Mouse (Mus musculus): ENCODE results near the gene Cacna1d.
A peak's percentile ranks its signal among the peaks of the same experiment; 100 is the strongest.

Cacna1d gene

DNA sequence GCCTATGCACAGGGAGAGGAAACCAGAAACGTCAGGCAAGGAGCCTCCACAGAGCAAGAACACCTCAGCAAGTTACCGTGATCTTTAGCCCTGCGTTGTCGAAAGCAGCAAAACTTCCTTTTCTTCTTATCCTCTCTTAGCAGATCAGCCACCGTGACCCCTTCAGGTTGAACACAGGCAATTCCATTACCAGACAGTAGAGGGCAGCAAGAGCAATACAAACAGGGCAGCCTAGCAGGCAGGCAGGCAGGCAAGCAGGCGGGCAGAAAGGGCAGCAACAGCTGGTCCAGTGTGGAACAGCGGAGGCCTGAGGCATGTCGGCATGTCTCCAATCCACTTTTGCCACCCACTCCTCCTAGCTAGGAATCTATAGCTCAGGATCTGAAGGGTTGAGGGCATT lies 354.3 kb downstream of the Cacna1d start:
- peak; percentile 80 for DNase-seq

DNA sequence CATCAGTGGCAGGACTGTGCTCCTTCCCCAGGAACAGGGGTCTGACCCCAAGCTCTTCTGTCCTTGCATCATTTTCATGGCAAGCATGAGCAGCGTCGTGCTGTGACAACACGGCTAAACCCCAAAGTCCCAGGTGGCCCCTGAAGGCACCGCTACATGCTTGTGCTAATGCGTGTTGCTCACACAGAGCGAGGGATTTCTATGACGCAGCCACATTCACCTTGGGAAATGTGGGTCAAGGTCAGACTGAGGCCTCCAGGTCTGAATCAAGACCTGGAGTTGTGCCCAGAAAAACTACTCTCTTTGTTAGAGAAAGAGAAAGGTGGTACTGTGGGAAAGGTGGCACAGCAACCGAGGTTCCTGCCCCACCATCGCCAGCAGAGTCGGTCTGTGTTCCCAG lies 355.9 kb downstream of the Cacna1d start:
- no peak for DNase-seq

DNA sequence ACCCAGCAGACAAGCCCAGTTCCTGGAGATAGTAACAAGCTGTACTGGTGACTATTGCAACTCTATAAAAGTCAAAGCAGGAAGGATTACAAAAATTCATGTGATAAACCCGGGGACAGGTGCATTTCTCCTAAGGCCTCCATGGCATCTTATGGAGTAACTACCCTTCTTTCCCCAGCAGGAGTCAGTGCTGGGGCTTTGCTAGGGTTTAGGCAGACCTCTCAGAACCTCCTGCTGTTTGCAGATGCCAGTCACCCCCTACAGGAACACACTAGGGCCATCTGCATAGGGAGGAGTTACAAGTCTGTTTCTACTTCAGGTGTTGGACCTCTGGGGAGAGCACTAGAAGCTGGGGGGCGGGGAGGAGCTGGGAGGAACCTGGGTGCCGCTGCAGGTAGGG lies 357.6 kb downstream of the Cacna1d start:
- DNase-seq = no peak

DNA sequence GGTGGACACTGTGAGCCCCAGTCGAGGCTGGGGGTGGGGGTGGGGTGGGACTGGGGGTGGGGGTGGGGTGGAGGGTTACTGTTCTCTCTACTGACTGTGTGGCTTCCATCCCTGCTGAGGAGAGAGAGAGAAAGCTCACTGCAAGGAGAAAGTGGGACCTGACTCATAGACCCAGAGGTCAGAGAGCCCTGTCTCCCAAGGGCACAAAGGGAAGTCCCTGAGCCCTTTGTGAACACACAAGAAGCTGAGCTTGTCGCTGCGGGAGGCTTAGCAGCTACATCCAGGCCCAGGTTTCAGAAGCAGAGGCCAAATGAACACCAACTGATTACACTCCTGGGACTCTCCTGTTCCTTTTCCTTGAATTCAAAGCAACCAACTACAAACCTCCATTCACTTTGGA lies 360.0 kb downstream of the Cacna1d start:
- no peak for DNase-seq

DNA sequence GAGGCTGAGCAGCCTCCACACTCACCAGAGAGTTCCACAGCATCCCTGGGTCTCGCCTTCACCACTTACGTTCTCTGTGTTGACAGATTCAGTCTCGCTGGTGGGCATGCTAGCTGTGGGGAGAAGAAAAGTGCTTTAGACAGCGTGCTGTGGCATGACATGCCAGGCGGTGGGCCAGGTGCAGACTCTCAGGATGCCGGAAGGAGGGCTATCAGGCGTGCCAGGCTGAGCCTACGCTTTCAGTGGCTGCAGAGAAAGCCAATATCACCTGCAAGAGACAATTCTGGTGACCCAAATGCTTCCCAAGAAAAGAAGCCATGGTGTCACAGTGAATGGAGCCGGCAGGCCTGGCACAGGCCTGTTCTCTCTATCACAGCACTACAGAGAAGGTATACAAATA lies 361.2 kb downstream of the Cacna1d start:
- DNase-seq = peak; percentile 39

DNA sequence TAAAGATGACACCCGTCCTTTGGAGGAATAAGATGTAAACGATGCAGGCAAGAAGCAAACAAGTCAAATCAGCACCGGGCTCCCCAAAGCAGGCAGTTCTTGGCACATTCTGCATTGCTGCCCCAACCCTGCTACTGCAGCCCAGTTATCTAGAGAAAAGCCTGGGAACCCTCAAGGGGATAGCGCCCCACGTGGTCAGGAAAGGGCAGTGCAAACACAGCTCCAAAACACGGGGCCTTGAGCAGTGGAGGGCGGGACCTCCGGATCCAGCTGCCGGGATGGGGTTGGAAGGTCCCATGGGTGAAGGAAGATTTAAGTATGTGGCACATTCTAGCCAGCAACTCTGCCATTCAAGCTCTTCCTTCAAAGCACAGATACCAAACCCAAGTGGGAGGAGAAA lies 361.9 kb downstream of the Cacna1d start:
- no peak for DNase-seq

DNA sequence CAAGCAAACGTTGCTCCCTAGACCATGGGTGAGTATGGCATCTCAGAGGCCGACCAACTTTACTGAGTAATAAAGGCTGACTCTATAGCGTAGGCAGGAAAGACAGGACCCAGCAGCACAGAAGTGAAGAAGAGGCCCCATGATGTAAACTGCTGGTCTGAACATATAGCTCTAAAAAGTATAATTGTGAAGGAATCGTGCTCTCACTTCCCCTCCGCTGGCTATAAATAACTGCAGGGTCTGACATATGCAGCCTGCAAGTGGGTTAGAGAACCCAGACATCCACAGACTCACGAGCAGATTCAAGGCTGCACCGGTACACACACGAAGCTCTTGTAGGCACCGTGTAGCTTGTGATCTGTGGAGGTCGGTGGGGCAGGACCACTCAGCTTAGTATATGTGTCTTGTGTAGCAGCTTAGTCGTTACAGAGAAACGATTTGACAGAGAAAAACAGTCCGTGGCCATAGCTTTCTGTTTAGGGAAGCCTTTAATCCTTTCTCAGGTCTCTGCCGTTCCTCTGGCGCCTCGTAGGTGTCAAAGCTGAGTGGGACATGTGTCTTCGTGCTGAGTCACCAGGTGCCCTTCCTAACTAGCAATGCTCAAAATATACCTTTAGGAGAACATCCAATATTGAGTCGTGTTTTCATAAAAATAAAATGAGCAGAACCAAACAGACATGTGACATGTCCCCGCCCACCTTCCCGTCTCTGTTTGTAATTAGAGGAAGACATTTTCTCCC lies 366.1 kb downstream of the Cacna1d start:
- no peak for DNase-seq

DNA sequence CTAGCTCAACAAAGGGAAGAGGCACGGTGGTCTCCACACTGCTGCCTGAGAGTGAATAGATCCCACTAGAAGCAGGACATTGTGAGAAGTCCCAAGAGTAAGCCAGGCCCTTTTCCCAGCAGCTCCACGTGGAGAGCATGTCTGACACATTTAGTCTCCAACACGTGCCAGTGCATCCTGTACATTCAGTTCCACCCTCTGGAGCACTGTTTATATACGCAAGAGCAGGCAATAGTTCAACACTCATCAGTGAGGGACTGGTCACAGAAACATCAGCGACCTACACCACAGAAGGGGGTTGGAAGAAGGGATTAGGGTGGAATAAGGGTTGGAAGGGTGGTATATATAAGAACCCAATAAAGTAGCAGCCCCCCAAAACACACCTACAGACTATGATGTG lies 371.2 kb downstream of the Cacna1d start:
- no peak for DNase-seq

DNA sequence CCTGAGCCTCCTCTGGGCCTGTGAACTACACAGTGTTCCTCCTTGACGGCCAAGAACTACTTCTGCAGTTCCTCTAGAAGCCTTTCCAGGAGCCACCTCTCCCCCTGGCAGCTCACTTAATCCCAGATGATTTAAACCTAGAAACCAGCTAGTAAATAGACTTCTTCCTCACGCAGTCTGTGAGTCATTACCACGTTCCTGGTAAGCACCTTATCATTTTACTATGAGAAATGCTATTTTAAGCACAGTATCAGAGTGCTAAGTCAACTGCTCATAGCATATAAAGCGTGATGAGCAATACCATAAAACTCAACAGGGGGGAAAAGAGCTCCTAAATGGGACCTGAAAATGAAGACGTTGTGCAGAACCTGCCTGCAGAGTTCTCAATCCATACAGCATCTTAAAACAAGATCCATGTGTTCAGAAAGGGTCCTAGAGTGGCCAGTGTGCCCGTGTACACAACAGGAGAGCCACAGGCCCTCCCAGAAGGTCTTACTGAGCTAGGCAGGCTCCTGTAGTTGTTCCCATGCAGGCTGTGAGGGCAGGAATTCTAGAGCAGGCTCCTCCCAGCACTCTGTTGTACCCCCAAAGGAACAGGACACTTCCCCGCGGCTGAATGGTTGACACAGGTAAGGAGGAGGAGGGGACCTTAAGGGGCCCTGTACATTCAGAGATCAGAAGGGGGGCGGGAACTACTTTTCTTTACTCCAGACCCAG lies 377.7 kb downstream of the Cacna1d start:
- DNase-seq = no peak

DNA sequence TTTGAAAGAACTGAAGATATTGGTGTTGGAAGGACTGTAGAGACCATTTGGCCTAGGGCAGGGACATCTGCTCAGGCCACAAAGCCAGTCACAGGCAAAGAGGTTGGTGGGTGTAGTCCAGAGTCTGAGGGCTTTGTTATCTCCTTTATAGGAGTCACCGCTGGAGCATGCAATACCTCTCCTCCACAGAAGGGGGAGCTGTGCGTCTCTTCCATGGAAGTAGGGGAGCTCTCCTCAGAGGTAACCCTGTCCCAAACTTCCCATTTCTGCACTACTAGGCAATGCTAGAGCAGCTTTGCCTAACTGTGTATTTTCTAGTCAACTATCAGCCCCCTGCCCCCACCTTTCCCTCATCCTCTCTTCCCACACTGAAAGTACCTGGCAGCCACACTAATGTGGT lies 382.2 kb downstream of the Cacna1d start:
- DNase-seq = no peak

DNA sequence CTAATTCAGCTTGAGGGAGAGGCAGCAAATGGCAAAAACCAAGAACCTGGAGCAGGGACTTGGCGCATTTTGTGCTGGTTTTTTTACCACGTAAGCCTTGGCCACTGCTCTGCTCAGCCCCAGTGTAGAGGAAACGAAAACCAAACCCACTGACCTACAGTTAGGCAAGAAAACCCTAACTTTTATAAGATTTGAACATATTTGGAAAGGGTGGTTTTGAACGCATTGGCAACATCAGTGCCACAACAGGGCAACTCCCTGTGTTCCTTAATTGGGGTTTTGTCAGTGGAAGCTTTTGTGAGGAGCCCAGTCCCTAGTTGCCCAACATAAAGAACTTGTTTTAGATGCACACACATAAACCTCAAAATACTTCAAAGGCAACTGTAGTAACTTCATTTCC lies 384.7 kb downstream of the Cacna1d start:
- no peak for DNase-seq

DNA sequence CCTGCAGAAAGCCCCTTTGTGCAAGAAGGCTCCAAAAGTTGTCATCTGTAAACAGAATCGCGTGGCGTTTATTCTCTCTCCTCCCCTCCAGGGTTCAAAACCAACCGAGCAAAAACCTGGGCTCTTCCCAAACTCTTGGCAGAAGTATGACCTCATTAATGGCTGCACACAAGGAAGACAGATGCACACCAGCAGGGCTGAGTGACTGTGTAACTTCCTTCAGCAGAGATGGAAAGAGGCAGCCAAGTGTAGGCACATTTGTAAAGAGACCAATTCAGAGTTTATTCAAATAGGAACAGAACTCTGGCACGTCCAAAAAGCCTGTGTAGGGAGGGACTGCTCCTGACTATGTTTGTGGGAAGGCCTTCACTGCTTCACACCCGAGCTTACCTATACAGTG lies 385.7 kb downstream of the Cacna1d start:
- peak; percentile 56 for DNase-seq

DNA sequence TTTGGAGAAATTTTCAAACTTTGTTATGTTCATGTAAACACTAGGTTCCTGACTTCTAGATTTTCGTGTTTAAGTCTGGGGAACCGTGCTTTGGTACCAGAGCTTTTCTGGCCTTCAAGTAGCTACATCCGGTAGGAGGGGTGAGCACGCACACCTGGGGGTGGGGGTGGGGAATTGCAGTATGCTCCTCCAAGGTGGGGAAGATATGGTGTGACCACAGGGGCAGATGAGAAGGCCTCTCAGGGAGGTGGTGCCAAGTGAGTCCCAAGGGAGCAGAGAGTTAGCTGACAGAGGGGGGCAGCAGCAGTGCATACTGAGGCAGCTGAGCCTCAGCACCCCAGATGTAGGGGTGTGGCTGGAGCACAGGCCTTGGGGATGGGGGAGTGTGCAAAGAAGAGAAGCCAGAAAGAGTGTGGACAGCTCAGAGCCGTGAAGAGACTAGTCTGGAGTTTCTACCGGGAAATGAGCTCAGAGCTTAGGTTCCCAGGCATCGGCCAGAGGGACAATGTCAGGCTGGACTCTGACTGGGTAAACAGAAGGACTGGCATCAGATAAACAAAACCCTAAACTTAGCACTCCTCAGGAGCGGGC lies 387.2 kb downstream of the Cacna1d start:
- DNase-seq = no peak

DNA sequence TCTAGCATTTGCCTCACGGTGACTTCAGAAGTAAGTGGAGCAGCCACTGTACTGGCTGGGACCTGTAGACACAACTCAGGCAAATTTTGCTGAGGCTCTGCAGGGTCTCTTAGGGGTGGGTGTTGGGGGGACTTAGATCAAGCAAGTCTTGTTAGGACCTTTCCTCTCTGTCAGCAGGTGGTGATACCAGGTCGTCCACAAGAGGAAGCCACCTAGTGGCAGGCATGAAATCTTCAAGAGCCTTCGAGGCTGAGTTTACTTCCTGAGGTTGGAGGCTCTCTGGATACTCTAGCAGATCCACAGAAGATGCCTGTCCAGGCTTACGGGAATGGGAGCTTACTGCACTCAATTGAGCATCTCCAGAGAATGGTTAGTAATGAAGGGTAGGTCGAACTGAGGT lies 394.0 kb downstream of the Cacna1d start:
- DNase-seq = no peak

DNA sequence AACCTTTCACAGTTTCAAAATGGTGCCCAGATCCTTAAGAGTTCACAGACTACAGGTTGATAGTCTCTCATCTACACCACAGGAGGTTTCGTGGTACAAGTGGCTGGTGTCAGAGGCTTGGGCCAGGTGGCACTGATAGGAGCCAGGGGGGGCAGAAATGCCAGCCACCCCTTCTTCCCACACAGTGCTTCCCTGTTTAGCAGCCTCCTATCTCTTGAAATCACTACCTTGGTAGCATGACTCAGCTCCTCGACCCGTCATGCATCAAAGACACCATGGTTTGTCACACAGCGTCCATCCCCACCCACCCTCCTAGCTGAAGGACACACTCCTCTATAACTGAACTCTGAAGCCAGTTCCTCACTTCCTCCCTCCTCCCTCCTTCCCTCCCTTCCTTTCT lies 398.8 kb downstream of the Cacna1d start:
- DNase-seq = no peak

DNA sequence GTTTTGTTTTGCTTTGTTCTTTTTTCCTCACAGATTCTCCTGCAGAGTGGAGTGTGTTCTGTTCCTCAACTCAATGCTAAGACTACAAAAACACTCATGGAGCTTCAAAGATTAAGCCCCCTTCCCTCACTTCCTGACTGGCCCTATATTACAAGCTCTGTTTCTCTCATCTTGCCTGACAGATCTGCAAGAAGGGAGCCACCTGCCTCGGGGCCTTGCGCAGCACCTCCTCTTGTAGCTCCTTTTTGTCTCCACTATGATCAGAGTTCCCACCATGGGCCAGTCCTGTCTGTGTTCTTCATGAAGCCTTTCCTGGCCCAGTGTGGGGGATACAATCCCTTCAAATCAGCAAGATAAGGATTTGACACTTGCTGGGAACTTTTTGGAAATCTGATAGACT lies 399.2 kb downstream of the Cacna1d start:
- DNase-seq = no peak

DNA sequence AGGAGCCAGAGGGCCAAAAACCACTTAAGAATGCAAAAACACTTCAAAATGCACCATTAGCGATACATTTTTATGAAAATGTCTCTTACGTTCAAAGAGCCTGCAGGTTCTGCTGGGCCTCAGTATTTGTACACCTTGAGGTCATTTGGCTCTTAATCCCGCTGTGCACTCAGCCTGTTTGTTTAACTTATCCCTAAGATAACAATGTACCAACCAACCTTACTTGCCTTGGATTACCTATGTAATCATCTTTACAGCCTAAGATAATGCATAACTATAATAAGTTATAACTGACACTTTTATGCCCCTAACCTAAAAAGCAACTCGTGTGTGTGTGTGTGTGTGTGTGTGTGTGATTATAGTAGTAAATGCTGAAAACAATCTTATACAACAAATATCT lies 411.5 kb downstream of the Cacna1d start:
- no peak for DNase-seq

DNA sequence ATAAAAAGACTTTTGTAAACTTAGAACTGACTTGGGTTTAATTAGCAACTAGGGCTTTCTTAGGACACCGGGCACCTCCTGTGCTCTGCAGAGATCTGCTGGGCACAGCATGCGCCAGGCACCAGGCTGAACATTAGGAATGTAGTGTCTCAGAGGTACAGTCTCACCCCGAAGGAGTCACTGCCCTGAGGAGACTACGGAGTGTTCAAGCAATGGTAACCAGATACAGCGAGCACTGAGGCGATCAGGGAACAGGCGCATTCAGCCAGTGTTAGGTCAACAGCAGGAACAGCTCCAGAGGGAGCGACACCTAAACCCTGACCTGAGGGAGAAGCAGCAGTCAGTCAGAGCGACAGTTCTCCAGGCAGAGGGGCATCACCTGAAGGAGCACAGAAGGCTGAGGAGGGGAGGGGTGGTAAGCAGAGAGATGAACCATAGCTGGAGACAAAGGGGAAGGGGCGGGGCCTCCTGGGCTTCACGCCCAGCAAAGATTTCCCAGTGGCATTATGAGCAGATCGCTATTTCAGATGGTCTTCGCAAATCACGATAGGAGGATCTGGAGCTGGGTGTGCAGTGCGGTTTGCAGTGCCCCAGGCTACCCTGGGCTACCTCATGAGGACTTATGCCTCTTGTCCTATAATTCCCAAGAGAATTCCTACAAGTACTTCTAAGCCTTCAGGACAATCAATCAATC lies 413.0 kb downstream of the Cacna1d start:
- DNase-seq = no peak

DNA sequence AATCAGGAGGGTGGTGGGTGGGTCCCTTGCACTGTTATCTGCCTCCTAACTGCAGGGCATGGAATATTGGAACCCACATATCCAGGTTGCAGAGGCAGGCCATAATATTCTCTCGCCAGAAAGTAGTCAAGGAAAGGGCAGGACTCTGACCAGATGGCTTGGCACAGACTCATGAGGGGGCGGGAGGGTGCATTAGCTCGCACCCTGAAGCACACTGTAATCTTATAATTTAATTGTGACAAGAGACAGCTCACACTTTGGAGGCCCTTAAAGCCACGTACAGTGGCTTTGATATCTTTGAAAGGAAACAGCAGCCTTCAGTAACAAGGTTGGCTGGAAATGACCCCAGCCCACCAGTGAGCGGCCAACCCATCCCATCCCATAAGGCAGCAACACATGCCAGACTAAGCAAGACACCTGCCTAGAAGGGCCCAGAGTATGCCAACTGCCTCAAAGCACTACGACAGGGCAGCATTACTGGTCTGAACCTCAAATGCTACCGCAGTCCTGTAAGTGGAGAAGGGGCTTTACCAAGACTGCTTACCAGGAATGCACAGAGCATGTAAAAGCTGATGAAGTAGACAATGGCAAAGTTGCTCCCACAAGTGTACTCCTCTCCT lies 415.9 kb downstream of the Cacna1d start:
- peak; percentile 75 for DNase-seq

DNA sequence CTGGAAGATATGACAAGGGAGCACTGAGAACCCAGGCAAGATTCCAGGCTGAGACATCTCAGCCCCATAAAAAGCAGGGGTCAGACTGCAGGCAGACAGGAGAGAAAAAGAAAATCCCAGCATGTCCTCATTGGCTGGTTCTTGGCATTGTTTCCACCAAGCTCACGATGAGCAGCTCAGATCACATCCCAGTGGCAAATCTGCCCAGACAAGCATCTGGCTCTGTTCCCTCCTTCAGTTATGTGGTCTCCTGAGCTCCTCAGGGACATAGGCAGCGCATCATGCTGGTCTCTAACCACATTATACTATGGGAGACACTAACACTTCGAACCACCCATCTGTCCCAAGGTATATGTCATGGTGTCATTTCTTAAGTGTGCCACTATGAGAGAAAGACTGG lies 422.7 kb downstream of the Cacna1d start:
- DNase-seq = no peak

DNA sequence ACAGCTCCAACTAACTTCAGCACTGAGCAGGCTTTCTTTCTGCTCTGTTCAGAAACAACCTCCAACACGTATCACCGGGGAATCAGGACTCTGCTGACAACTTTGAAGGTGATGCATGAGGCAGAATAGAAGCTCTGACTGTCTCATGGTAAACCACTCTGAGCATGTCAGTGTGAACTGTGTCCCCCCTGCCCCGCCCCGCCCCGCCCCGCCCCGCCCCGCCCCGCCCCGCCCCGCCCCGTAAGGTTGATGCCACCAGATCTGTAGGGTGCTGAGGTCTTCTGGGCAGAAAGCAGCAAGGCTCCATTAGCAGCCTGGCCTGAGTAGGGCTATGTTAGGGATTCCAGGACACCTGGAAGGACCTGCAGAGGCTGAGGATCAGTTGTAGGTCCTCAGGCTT lies 424.5 kb downstream of the Cacna1d start:
- no peak for DNase-seq

DNA sequence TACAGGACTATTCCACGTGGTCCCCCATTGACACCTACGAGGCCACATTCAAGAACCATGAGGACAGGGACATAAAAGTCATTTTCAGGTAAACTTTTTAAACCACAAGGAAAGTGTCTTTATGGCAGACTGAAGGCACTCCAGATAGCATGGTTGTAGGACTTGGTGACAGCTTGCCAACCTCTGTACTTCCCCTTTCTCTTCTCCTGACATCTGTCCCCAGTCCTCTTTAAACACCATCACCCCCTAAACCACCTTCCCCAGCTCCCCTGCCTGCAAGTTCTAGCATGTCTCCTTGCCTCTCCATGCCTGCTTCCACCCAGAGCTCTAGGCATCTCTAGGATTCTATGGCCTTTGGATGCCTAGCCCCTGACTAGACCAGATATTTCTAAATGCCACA lies 426.4 kb downstream of the Cacna1d start:
- no peak for DNase-seq

DNA sequence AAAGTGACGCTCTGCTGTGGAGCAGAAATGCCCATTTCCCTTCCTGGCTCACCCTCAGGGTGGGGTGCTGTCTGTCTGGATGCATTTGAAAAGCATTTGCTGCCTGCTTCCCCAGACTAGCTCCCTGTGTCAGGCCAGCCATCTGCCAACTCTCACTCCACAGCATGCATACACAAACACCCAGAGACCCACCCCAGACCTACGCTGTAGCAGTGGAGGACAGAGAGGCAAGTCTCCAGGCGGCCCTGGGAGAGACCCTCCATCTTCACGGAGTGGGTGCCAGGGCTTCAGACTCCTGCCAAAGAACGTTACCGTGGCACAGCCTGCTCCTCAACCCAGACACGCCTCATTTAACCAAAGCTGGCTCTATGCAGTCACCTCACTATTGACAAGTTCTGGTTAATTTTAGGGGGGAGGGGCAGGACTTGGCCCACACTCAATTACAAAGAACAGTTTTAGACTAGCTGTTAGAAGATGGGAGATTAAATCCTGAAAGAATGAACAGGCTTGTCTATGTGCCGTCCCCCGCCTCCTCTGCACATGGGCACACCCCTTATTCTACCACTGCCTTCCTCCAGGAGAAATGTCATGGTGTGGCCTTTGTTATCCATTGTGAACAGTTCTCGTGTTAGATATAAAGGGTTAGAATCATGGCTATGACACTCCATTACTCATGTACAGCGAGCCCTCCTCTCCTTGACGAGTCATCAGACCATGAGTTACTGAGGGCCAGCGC lies 435.1 kb downstream of the Cacna1d start:
- DNase-seq = no peak
